Mouse (Mus musculus): ENCODE results near the gene Adam19.

Gene Adam19

GRCm38 (mm10) chr11:46054911-46055895, 589 bp upstream of the Adam19 start:
- no peak for DNase-seq (ENCODE audit: low read depth, low spot score)

GRCm38 (mm10) chr11:46056770-46057411, 1.1 kb downstream of the Adam19 start:
- DNase-seq (ENCODE audit: low read depth, low spot score), result no peak

- DNase-seq (ENCODE audit: low read depth, low spot score), result no peak
Measured at GRCm38 (mm10) chr11:46058011-46058410, 2.2 kb downstream of the Adam19 start.

GRCm38 (mm10) chr11:46058916-46059315, 3.1 kb downstream of the Adam19 start:
- no peak for DNase-seq (ENCODE audit: low read depth, low spot score)

GRCm38 (mm10) chr11:46059887-46060650, 4.3 kb downstream of the Adam19 start:
- no peak for DNase-seq (ENCODE audit: low read depth, low spot score)

GRCm38 (mm10) chr11:46060651-46061020, 4.8 kb downstream of the Adam19 start:
- DNase-seq (ENCODE audit: low read depth, low spot score), result no peak

GRCm38 (mm10) chr11:46061776-46062445, 6.1 kb downstream of the Adam19 start:
- DNase-seq (ENCODE audit: low read depth, low spot score), result no peak

- DNase-seq (ENCODE audit: low read depth, low spot score), result no peak
Measured at GRCm38 (mm10) chr11:46062569-46062968, 6.8 kb downstream of the Adam19 start.

GRCm38 (mm10) chr11:46062993-46063731, 7.4 kb downstream of the Adam19 start:
- no peak for DNase-seq (ENCODE audit: low read depth, low spot score)

- no peak for DNase-seq (ENCODE audit: low read depth, low spot score)
Measured at GRCm38 (mm10) chr11:46064767-46065166, 9.0 kb downstream of the Adam19 start.

GRCm38 (mm10) chr11:46065201-46066011, 9.6 kb downstream of the Adam19 start:
- DNase-seq (ENCODE audit: low read depth, low spot score), result no peak

- no peak for DNase-seq (ENCODE audit: low read depth, low spot score)
Measured at GRCm38 (mm10) chr11:46067371-46068060, 11.7 kb downstream of the Adam19 start.

- no peak for DNase-seq (ENCODE audit: low read depth, low spot score)
Measured at GRCm38 (mm10) chr11:46068756-46069407, 13.1 kb downstream of the Adam19 start.

- no peak for DNase-seq (ENCODE audit: low read depth, low spot score)
Measured at GRCm38 (mm10) chr11:46069408-46070003, 13.7 kb downstream of the Adam19 start.

GRCm38 (mm10) chr11:46070161-46070560, 14.4 kb downstream of the Adam19 start:
- no peak for DNase-seq (ENCODE audit: low read depth, low spot score)

- DNase-seq (ENCODE audit: low read depth, low spot score), result no peak
Measured at GRCm38 (mm10) chr11:46070789-46071188, 15.0 kb downstream of the Adam19 start.

- no peak for DNase-seq (ENCODE audit: low read depth, low spot score)
Measured at GRCm38 (mm10) chr11:46072466-46073060, 16.8 kb downstream of the Adam19 start.
